Mouse (Mus musculus): ENCODE results near the gene Hdlbp. TPM values are rescaled to one million over a fixed set of nuclear protein-coding genes. Genes with fewer than 3 reads are reported as not detected.
"Not testable (repeated sequence)": the region's sequence is repeated elsewhere in the genome, so short reads cannot be mapped to it uniquely, and the experiment has no call there.

Hdlbp gene
- 82.5 and 97.8 TPM in 2 replicates for polyA plus RNA-seq (2015; fragmentation: Nextera tagmentation; extraction: Ambion mirVana)

DNA sequence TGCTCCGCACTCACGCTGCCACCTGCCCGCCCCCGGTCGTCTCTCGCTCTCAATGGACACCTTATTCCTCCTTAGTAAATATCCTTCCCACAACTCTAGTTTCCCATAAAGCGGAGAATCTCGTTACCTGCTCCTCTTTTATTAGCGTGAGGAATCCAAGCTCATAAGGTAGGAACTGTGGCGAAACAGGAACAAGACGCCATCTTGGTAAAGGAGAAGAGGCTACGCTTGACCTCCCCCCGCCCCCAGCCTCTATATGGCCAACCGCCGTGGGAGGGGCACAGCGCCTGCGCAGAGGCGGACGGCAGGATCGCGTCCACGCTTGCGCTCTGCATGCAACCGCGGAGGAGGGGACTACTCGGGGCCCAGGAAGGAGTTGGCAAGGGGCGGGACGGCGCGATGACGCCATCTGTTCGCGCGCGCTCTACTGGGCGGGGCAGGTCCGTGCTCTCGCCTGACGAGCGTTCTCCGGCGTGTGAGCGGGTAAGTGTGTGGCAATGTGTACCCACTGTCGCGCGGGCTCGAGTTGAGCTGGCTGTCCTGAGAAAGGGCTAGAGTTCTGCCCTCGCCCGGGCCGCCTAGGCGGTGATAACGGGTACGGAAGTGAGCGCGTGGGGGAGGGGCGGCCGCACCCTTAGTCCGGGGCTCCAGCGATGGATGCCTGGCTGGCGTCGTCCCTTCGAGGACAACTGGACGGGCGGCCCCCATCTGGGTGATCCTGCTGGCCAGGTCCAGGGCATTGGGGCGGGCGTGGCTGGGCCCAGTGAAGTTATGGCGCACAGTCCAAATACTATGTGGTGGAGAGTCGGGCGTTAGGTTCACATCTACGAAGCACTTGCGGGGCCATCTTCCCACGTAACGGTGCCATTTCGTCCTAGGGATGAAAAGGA is at the start of gene Hdlbp:
TSS of gene Hdlbp (minus strand) at position 230 of the 890 bp plus-strand sequence.
- WGBS = under 1% methylated on average over 72 of the region's 74 CpGs
- H3K4me2 ChIP-seq = peak within 1 kb of the TSS; percentile 73
- H3K9ac ChIP-seq = peak within 1 kb of the TSS; percentile 87
- H3K4me1 ChIP-seq = peaks cover 22% of the 10 kb centered on the region
- no peaks in the 10 kb centered on the region for H3K27me3 ChIP-seq
- no peaks in the 10 kb centered on the region for H3K9me3 ChIP-seq (replicated peaks)
- H3K27ac ChIP-seq = peak within 1 kb of the TSS; percentile 93
- no peaks in the 10 kb centered on the region for H3K36me3 ChIP-seq (ENCODE audit: poor library complexity, severe bottlenecking)
- H3K4me3 ChIP-seq = peak within 1 kb of the TSS; percentile 92
- peak; percentile 94 for ATAC-seq

GRCm38 (mm10) chr1:93522325-93522724 is 43.7 kb upstream of the Hdlbp start:
- Histone ChIP-seq H3K4me3 (no peak overlapping the region), H3K9me3 (replicated peaks) (no peaks in the 10 kb centered on the region), H3K4me1 (no peaks in the 10 kb centered on the region), H3K36me3 (ENCODE audit: poor library complexity, severe bottlenecking) (no peaks in the 10 kb centered on the region), H3K9ac (no peak overlapping the region), H3K27me3 (no peaks in the 10 kb centered on the region), H3K27ac (no peak overlapping the region), H3K4me2 (no peak overlapping the region)
- no peak for ATAC-seq
- WGBS = 69% methylated on average over 1 of the region's 1 CpGs

- Histone ChIP-seq H3K4me3 (no peak overlapping the region), H3K9me3 (replicated peaks) (no peaks in the 10 kb centered on the region), H3K27ac (no peak overlapping the region), H3K27me3 (no peaks in the 10 kb centered on the region), H3K36me3 (ENCODE audit: poor library complexity, severe bottlenecking) (no peaks in the 10 kb centered on the region), H3K4me2 (no peak overlapping the region), H3K4me1 (no peaks in the 10 kb centered on the region), H3K9ac (no peak overlapping the region)
- 82% methylated on average over 2 of the region's 2 CpGs for WGBS
- ATAC-seq = no peak
Measured at GRCm38 (mm10) chr1:93521491-93521890, 42.9 kb upstream of the Hdlbp start.

- no peak overlapping the region; the same call in none of the 2 replicates for H3K4me2 ChIP-seq
- no peak for ATAC-seq
- peaks cover 16% of the 10 kb centered on the region for H3K4me1 ChIP-seq
- H3K9me3 ChIP-seq (replicated peaks) = no peaks in the 10 kb centered on the region
- H3K27me3 ChIP-seq = no peaks in the 10 kb centered on the region
- H3K4me3 ChIP-seq = 0 out of 2 replicates have a peak overlapping the region, but pooled peaks have one; percentile 69
- peaks cover 9% of the 10 kb centered on the region for H3K36me3 ChIP-seq (ENCODE audit: poor library complexity, severe bottlenecking)
- H3K27ac ChIP-seq = no peak overlapping the region
- 79% methylated on average over 14 of the region's 14 CpGs for WGBS
- H3K9ac ChIP-seq = no peak overlapping the region
Measured at GRCm38 (mm10) chr1:93513221-93513620, 34.6 kb upstream of the Hdlbp start.

DNA sequence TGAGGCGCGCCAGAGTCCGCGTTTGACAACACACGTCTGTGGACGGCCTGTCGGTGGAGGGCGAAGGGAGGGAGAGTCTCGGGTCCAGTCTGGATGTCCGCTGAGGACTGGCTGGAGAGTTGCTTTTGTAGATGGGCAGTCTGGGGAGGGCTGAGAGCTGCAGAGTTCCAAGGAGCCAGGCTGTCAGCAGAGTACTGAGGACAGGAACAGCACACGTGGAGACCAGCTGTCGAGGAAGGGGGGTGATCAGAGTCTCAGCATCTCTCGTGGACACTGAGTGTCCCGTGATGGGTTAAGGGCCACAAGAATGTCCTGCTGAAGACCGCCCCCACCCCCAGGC is 33.7 kb upstream of the Hdlbp start:
- Histone ChIP-seq H3K4me3 (peak overlapping the region; percentile 69), H3K36me3 (ENCODE audit: poor library complexity, severe bottlenecking) (peaks cover 12% of the 10 kb centered on the region), H3K9me3 (replicated peaks) (no peaks in the 10 kb centered on the region), H3K9ac (peak overlapping the region; percentile 87), H3K27ac (peak overlapping the region; percentile 60), H3K4me2 (peak overlapping the region; percentile 91), H3K27me3 (no peaks in the 10 kb centered on the region), H3K4me1 (peaks cover 16% of the 10 kb centered on the region)
- WGBS = 3% methylated on average over 15 of the region's 15 CpGs
- peak; percentile 67 for ATAC-seq

GRCm38 (mm10) chr1:93511585-93512350 is 33.2 kb upstream of the Hdlbp start, which contains the start of gene Farp2:
Farp2 (plus strand) TSS chr1:93512079.
- Histone ChIP-seq H3K9me3 (replicated peaks) (no peaks in the 10 kb centered on the region), H3K4me2 (peak within 1 kb of the TSS; percentile 91), H3K9ac (peak within 1 kb of the TSS; percentile 87), H3K36me3 (ENCODE audit: poor library complexity, severe bottlenecking) (peaks cover 12% of the 10 kb centered on the region), H3K27me3 (no peaks in the 10 kb centered on the region), H3K4me3 (peak within 1 kb of the TSS; percentile 69), H3K27ac (peak within 1 kb of the TSS; percentile 60), H3K4me1 (peaks cover 16% of the 10 kb centered on the region)
- under 1% methylated on average over 43 of the region's 71 CpGs for WGBS
- ATAC-seq = peak; percentile 98

DNA sequence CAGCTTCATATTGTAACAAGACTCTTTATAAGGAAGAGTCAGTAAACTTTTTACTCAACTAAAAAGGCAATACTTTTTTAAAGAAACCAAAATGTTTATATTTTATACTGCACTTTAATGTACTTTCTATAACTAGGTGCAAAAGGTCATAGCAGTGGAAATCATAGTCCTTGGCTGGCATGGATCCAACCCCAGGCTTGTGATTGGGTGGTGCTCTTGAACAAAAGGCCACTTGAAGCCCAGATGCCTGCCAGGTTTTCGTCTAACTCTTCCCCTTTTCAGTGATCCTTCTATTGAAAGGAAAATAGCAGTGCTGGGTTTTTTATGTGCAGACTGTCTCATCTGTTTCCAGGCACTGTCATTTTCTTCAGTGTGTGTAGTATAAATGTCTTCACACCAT is 30.0 kb upstream of the Hdlbp start:
- H3K4me3 ChIP-seq; H3K9me3 ChIP-seq (replicated peaks); H3K27ac ChIP-seq; H3K4me2 ChIP-seq; H3K27me3 ChIP-seq; H3K9ac ChIP-seq; ATAC-seq: not testable (repeated sequence)
- Histone ChIP-seq H3K4me1 (peaks cover 16% of the 10 kb centered on the region), H3K36me3 (ENCODE audit: poor library complexity, severe bottlenecking) (peaks cover 35% of the 10 kb centered on the region)
- WGBS = 23% methylated on average over 1 of the region's 1 CpGs

- Histone ChIP-seq H3K4me3 (no peak overlapping the region), H3K4me1 (peaks cover 7% of the 10 kb centered on the region), H3K4me2 (no peak overlapping the region), H3K27ac (no peak overlapping the region), H3K27me3 (no peaks in the 10 kb centered on the region), H3K9me3 (replicated peaks) (no peaks in the 10 kb centered on the region), H3K9ac (no peak overlapping the region), H3K36me3 (ENCODE audit: poor library complexity, severe bottlenecking) (peaks cover 43% of the 10 kb centered on the region)
- ATAC-seq = peak; percentile 9; the same call in 1 of the 2 replicates
- 57% methylated on average over 10 of the region's 10 CpGs for WGBS
Measured at GRCm38 (mm10) chr1:93506944-93507676, 28.5 kb upstream of the Hdlbp start.

GRCm38 (mm10) chr1:93495312-93495711 is 16.7 kb upstream of the Hdlbp start:
- Histone ChIP-seq H3K4me2 (no peak overlapping the region), H3K36me3 (ENCODE audit: poor library complexity, severe bottlenecking) (peaks cover 54% of the 10 kb centered on the region), H3K9ac (no peak overlapping the region), H3K27ac (no peak overlapping the region), H3K9me3 (replicated peaks) (no peaks in the 10 kb centered on the region), H3K4me3 (no peak overlapping the region), H3K27me3 (no peaks in the 10 kb centered on the region), H3K4me1 (no peaks in the 10 kb centered on the region)
- ATAC-seq = no peak
- 91% methylated on average over 3 of the region's 3 CpGs for WGBS

- H3K4me3 ChIP-seq; H3K4me2 ChIP-seq; H3K4me1 ChIP-seq; H3K9ac ChIP-seq; ATAC-seq; H3K27ac ChIP-seq; H3K36me3 ChIP-seq (ENCODE audit: poor library complexity, severe bottlenecking); H3K27me3 ChIP-seq; H3K9me3 ChIP-seq (replicated peaks): not testable (repeated sequence)
- 88% methylated on average over 3 of the region's 3 CpGs for WGBS
Measured at GRCm38 (mm10) chr1:93486302-93486701, 7.7 kb upstream of the Hdlbp start.

- Histone ChIP-seq H3K9ac (peak overlapping the region; percentile 87), H3K4me2 (peak overlapping the region; percentile 73), H3K9me3 (replicated peaks) (no peaks in the 10 kb centered on the region), H3K4me1 (peaks cover 22% of the 10 kb centered on the region), H3K36me3 (ENCODE audit: poor library complexity, severe bottlenecking) (no peaks in the 10 kb centered on the region), H3K27ac (peak overlapping the region; percentile 93), H3K4me3 (peak overlapping the region; percentile 92), H3K27me3 (no peaks in the 10 kb centered on the region)
- ATAC-seq = no peak
- 5% methylated on average over 23 of the region's 23 CpGs for WGBS
Measured at GRCm38 (mm10) chr1:93479476-93480083, 965 bp upstream of the Hdlbp start.
